Mouse (Mus musculus) lung, embryonic 16.5 days (tissue): Measurements from ENCODE around the gene Pik3r1. TPM values are rescaled to one million over a fixed set of nuclear protein-coding genes. Genes with fewer than 3 reads are reported as not detected.

ENCODE experiments used
- ATAC-seq: fragments of 200-750 bp; cut with Nextera tagmentation; 2 replicates; pipeline ENCODE4 v1.8.0; 2017; ENCODE audit warnings: low read depth, mild to moderate bottlenecking, moderate library complexity
- H3K27ac ChIP-seq: fragments of 300-500 bp; sonication (generic); 2 replicates; pipeline ENCODE4 v1.5.1; 2014; ENCODE audit warnings: mild to moderate bottlenecking, control low read depth, low read length
- H3K27me3 ChIP-seq: fragments of 300-500 bp; sonication (generic); 2 replicates; pipeline ENCODE4 v1.6.1; 2014; ENCODE audit warnings: low read depth, low read length, mixed read lengths; ENCODE audit not compliant: control insufficient read depth, insufficient read depth
- H3K36me3 ChIP-seq: fragments of 300-500 bp; sonication (generic); 2 replicates; pipeline ENCODE4 v1.6.1; 2014; ENCODE audit warnings: low read length; ENCODE audit not compliant: control insufficient read depth, insufficient read depth
- H3K4me1 ChIP-seq: fragments of 300-500 bp; sonication (generic); replicated peaks from 2 replicates; pipeline ENCODE4 v1.6.1; 2014; ENCODE audit warnings: low read length, mixed read lengths; ENCODE audit not compliant: control insufficient read depth, insufficient read depth
- H3K4me2 ChIP-seq: fragments of 300-500 bp; sonication (generic); 2 replicates; pipeline ENCODE4 v1.6.1; 2014; ENCODE audit warnings: low read depth, low read length, control low read depth
- H3K4me3 ChIP-seq: fragments of 300-500 bp; sonication (generic); 2 replicates; pipeline ENCODE4 v1.5.1; 2014; ENCODE audit warnings: mild to moderate bottlenecking, low read length, control low read depth
- H3K9ac ChIP-seq: fragments of 300-500 bp; sonication (generic); 2 replicates; pipeline ENCODE4 v1.6.1; 2014; ENCODE audit warnings: low read length, control low read depth
- H3K9me3 ChIP-seq: fragments of 300-500 bp; sonication (generic); 2 replicates; pipeline ENCODE4 v1.6.1; 2016; ENCODE audit warnings: low read length; ENCODE audit not compliant: control insufficient read depth
- WGBS: fragments of 180-500 bp; shearing (Covaris S2); extraction: QIAGEN DNeasy Blood & Tissue Kit; methylation state at CpG from one replicate; pipeline ENCODE4 v1.1.7; 2014; 5-methylcytosine and 5-hydroxymethylcytosine counted together
- polyA plus RNA-seq: library from polyadenylated mRNA; unstranded; fragments of >200 nt; fragmentation: Nextera tagmentation; extraction: Ambion mirVana; gene quantifications from 2 replicates; pipeline ENCODE4 v1.2.1, GENCODE M21; 2015

The Pik3r1 gene
- 28.5 and 31.1 TPM in 2 replicates for polyA plus RNA-seq

- Histone ChIP-seq H3K27me3 (no peaks in the 10 kb centered on the region), H3K4me1 (peaks cover 36% of the 10 kb centered on the region), H3K27ac (peak within 1 kb of the TSS; percentile 98), H3K9ac (peak within 1 kb of the TSS; percentile 97), H3K9me3 (no peaks in the 10 kb centered on the region), H3K4me3 (peak within 1 kb of the TSS; percentile 96), H3K4me2 (peak within 1 kb of the TSS; percentile 84), H3K36me3 (0 out of 2 replicates have a peak, but pooled peaks cover 3% of the 10 kb centered on the region)
- ATAC-seq = peak; percentile 98
- under 1% methylated on average over 57 of the region's 76 CpGs for WGBS
These were observed at the start of gene Pik3r1 for GRCm38 (mm10) chr13:101767809-101768629. Gene Pik3r1, minus strand, starts transcription at chr13:101768217.

GRCm38 (mm10) chr13:101813267-101813900 lies 45.4 kb upstream of the Pik3r1 start:
- H3K27me3 ChIP-seq = no peaks in the 10 kb centered on the region
- peaks cover 17% of the 10 kb centered on the region for H3K4me1 ChIP-seq
- H3K9ac ChIP-seq = no peak overlapping the region
- H3K36me3 ChIP-seq = no peaks in the 10 kb centered on the region
- no peaks in the 10 kb centered on the region for H3K9me3 ChIP-seq
- no peak overlapping the region for H3K4me2 ChIP-seq
- no peak for ATAC-seq
- 37% methylated on average over 10 of the region's 10 CpGs for WGBS
- H3K27ac ChIP-seq = no peak overlapping the region
- no peak overlapping the region for H3K4me3 ChIP-seq

GRCm38 (mm10) chr13:101812341-101812740 lies 44.3 kb upstream of the Pik3r1 start:
- H3K4me3 ChIP-seq = no peak overlapping the region
- whole genome bisulfite sequencing = 45% methylated on average over 5 of the region's 5 CpGs
- H3K36me3 ChIP-seq = no peaks in the 10 kb centered on the region
- no peaks in the 10 kb centered on the region for H3K27me3 ChIP-seq
- no peak overlapping the region for H3K9ac ChIP-seq
- H3K4me1 ChIP-seq = peaks cover 17% of the 10 kb centered on the region
- peak overlapping the region; percentile 29; the same call in 1 of the 2 replicates for H3K4me2 ChIP-seq
- ATAC-seq = no peak
- 0 out of 2 replicates have a peak overlapping the region, but pooled peaks have one; percentile 37 for H3K27ac ChIP-seq
- no peaks in the 10 kb centered on the region for H3K9me3 ChIP-seq

- H3K27me3 ChIP-seq = no peaks in the 10 kb centered on the region
- H3K4me1 ChIP-seq = peaks cover 17% of the 10 kb centered on the region
- peak; percentile 87 for ATAC-seq
- no peaks in the 10 kb centered on the region for H3K36me3 ChIP-seq
- H3K4me3 ChIP-seq = no peak overlapping the region
- H3K9me3 ChIP-seq = no peaks in the 10 kb centered on the region
- peak overlapping the region; percentile 37; the same call in 1 of the 2 replicates for H3K27ac ChIP-seq
- WGBS = 51% methylated on average over 9 of the region's 9 CpGs
- peak overlapping the region; percentile 29; the same call in 1 of the 2 replicates for H3K4me2 ChIP-seq
- H3K9ac ChIP-seq = no peak overlapping the region
These were observed 43.9 kb upstream of the Pik3r1 start for GRCm38 (mm10) chr13:101811882-101812281.

- ATAC-seq = no peak
- Histone ChIP-seq H3K9ac (no peak overlapping the region), H3K36me3 (no peaks in the 10 kb centered on the region), H3K27ac (no peak overlapping the region), H3K4me2 (no peak overlapping the region), H3K9me3 (no peaks in the 10 kb centered on the region), H3K4me1 (peaks cover 17% of the 10 kb centered on the region), H3K4me3 (no peak overlapping the region), H3K27me3 (no peaks in the 10 kb centered on the region)
- 77% methylated on average over 7 of the region's 7 CpGs for WGBS
These were observed 42.6 kb upstream of the Pik3r1 start for GRCm38 (mm10) chr13:101810667-101811066.

- Histone ChIP-seq H3K9me3 (no peaks in the 10 kb centered on the region), H3K27ac (no peak overlapping the region), H3K4me1 (peaks cover 17% of the 10 kb centered on the region), H3K4me3 (no peak overlapping the region), H3K27me3 (no peaks in the 10 kb centered on the region), H3K9ac (no peak overlapping the region), H3K36me3 (no peaks in the 10 kb centered on the region), H3K4me2 (no peak overlapping the region)
- WGBS = 81% methylated on average over 3 of the region's 3 CpGs
- no peak for ATAC-seq
These were observed 41.8 kb upstream of the Pik3r1 start for GRCm38 (mm10) chr13:101809796-101810195.

GRCm38 (mm10) chr13:101805559-101806091 lies 37.6 kb upstream of the Pik3r1 start:
- no peak overlapping the region for H3K4me3 ChIP-seq
- peaks cover 6% of the 10 kb centered on the region for H3K4me1 ChIP-seq
- ATAC-seq = no peak
- H3K36me3 ChIP-seq = no peaks in the 10 kb centered on the region
- H3K27me3 ChIP-seq = no peaks in the 10 kb centered on the region
- H3K9ac ChIP-seq = no peak overlapping the region
- H3K4me2 ChIP-seq = no peak overlapping the region
- no peak overlapping the region for H3K27ac ChIP-seq
- no peaks in the 10 kb centered on the region for H3K9me3 ChIP-seq
- 56% methylated on average over 3 of the region's 3 CpGs for WGBS

- H3K36me3 ChIP-seq = no peaks in the 10 kb centered on the region
- H3K4me2 ChIP-seq = peak overlapping the region; percentile 63
- peaks cover 6% of the 10 kb centered on the region for H3K4me1 ChIP-seq
- H3K27me3 ChIP-seq = no peaks in the 10 kb centered on the region; the same call in 1 of the 2 replicates
- H3K9me3 ChIP-seq = no peaks in the 10 kb centered on the region
- peak overlapping the region; percentile 50 for H3K4me3 ChIP-seq
- peak overlapping the region; percentile 63 for H3K9ac ChIP-seq
- ATAC-seq = peak; percentile 90
- peak overlapping the region; percentile 18; the same call in 1 of the 2 replicates for H3K27ac ChIP-seq
- WGBS = 1% methylated on average over 39 of the region's 41 CpGs
These were observed 33.6 kb upstream of the Pik3r1 start for GRCm38 (mm10) chr13:101801372-101802186.
